Mouse (Mus musculus): Measurements from ENCODE around the gene Gbf1. TPM values are rescaled to one million over a fixed set of nuclear protein-coding genes. Genes with fewer than 3 reads are reported as not detected.

Gbf1 gene
- polyA plus RNA-seq, 1 experiment = 74.1 TPM

DNA sequence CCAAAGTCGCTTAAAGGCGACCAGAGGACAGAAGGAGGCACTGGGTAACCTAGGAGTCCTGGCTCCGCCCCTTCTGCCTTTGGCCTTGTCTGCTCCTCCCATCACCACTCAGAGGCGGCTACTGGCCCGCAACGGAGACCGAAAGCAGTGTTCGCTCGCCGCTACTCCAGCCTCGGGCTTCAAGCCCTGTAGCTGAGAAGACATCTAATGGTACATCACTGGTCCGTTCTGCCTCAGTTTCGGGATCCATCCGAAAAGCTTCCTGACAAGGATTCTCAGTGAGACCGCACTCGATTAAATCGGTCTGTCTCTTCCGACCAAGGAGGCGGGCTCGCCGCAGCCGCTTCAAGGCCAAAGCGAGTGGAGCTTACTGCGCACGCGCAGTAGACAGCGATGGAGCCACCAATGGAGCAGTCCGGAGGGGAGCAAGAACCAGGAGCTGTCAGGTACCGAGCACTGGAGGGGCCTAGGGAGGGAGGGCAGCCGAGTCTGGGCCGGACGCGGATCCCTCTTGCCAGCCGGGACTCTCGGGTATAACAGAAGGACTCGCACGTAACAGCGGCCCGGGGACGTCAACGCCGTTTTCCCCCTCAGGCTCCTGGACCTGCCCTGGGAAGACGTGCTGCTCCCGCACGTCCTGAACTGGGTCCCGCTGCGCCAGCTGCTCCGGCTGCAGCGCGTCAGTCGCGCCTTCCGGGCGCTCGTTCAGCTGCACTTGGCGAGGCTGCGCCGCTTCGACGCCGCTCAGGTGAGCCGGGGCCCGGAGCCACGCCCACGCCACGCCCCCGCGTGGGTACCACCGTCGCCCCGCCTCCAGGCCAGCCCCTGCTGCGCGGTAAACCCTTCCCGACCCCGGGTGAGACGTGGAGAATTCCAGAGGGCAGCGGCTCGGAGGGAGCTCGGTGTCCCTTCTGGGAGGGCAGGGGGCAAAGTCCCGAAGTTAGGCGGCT, 176.0 kb downstream of the Gbf1 start, which contains the start of gene Fbxl15:
Gene Fbxl15, plus strand, starts transcription at position 104 of the 950 bp plus-strand sequence.
- TF ChIP-seq POLR2A (IDR thresholded peaks at IDR 0.05; ENCODE audit: extremely low read depth, insufficient read depth, low read length) = peak; percentile 77; the same call in 1 of the 2 replicates
- no peak for TF ChIP-seq CTCF (IDR thresholded peaks at IDR 0.05; ENCODE audit: extremely low read depth, insufficient read depth, low read length)
- Histone ChIP-seq H3K4me3 (ENCODE audit: insufficient read depth, low read length) (peak within 1 kb of the TSS; percentile 67), H3K27ac (ENCODE audit: insufficient read depth, low read length) (peak within 1 kb of the TSS; percentile 92), H3K4me1 (ENCODE audit: control insufficient read depth, insufficient read depth, low read length) (no peaks in the 10 kb centered on the region)

DNA sequence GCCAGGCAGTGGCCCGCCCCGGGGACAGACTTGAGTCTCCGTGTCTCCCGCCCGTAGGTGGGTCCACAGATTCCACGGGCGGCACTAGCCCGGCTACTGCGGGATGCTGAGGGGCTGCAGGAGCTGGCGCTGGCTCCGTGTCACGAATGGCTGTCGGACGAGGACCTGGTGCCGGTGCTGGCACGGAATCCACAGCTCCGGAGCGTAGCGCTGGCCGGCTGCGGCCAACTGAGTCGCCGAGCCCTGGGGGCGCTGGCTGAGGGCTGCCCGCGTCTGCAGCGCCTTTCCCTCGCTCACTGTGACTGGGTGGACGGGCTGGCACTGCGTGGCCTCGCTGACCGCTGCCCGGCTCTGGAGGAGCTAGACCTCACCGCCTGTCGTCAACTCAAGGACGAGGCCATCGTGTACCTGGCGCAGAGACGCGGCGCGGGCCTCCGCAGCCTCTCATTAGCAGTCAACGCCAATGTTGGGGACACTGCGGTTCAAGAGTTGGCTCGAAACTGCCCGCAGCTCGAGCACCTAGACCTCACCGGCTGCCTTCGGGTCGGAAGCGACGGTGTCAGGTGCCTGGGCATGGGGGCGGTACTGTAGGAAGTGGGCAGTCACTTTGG, 176.8 kb downstream of the Gbf1 start:
- H3K27ac ChIP-seq (ENCODE audit: insufficient read depth, low read length) = peak overlapping the region; percentile 92
- no peaks in the 10 kb centered on the region for H3K4me1 ChIP-seq (ENCODE audit: control insufficient read depth, insufficient read depth, low read length)
- peak overlapping the region; percentile 67 for H3K4me3 ChIP-seq (ENCODE audit: insufficient read depth, low read length)
- TF ChIP-seq POLR2A (IDR thresholded peaks at IDR 0.05; ENCODE audit: extremely low read depth, insufficient read depth, low read length) (no peak), CTCF (IDR thresholded peaks at IDR 0.05; ENCODE audit: extremely low read depth, insufficient read depth, low read length) (no peak)

DNA sequence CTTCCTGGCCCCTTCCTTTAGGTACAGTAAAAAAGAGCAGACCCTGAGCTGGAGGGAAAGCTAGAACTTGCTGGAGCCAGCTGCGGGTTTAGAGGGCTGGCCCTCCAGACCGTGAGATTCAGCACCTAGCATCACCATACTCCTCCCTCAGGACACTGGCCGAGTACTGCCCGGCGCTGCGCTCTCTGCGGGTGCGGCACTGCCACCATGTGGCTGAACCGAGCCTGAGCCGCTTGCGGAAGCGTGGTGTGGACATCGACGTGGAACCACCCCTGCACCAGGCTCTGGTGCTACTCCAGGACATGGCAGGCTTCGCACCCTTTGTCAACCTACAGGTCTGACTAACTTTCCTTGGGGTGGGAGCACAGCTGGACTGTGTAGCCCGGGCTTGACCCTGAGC, 177.6 kb downstream of the Gbf1 start:
- Histone ChIP-seq H3K4me3 (ENCODE audit: insufficient read depth, low read length) (no peak overlapping the region; the same call in 1 of the 2 replicates), H3K27ac (ENCODE audit: insufficient read depth, low read length) (no peak overlapping the region)
- TF ChIP-seq POLR2A (IDR thresholded peaks at IDR 0.05; ENCODE audit: extremely low read depth, insufficient read depth, low read length) (peak; percentile 50; the same call in 1 of the 2 replicates), CTCF (IDR thresholded peaks at IDR 0.05; ENCODE audit: extremely low read depth, insufficient read depth, low read length) (peak; percentile 67)

DNA sequence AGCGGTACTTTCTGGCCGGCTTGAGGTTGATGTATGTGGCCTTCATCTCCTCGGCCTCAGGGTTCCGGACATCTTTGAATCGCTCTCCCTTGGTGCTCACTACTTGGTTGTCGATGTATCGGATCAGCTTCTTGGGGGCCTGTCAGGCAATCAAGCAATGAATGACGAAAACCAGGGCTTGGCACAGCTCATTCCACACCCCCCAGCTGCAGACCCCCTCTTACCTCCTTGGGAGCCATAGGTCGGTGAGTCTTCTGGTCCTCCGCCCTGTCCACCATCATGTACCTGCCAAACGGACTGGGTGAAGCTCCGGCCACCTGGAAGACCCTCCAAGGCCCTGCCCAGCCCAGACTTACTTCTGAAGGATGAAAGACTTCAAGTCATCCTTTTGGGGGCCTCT, 178.4 kb downstream of the Gbf1 start:
- TF ChIP-seq CTCF (IDR thresholded peaks at IDR 0.05; ENCODE audit: extremely low read depth, insufficient read depth, low read length) = no peak
- TF ChIP-seq POLR2A (IDR thresholded peaks at IDR 0.05; ENCODE audit: extremely low read depth, insufficient read depth, low read length) = no peak
- Histone ChIP-seq H3K27ac (ENCODE audit: insufficient read depth, low read length) (no peak overlapping the region), H3K4me1 (ENCODE audit: control insufficient read depth, insufficient read depth, low read length) (no peaks in the 10 kb centered on the region), H3K4me3 (ENCODE audit: insufficient read depth, low read length) (no peak overlapping the region)

More for the DNA sequence above, 177.6 kb downstream of the Gbf1 start:
- H3K4me1 ChIP-seq (ENCODE audit: control insufficient read depth, insufficient read depth, low read length) = no peaks in the 10 kb centered on the region

DNA sequence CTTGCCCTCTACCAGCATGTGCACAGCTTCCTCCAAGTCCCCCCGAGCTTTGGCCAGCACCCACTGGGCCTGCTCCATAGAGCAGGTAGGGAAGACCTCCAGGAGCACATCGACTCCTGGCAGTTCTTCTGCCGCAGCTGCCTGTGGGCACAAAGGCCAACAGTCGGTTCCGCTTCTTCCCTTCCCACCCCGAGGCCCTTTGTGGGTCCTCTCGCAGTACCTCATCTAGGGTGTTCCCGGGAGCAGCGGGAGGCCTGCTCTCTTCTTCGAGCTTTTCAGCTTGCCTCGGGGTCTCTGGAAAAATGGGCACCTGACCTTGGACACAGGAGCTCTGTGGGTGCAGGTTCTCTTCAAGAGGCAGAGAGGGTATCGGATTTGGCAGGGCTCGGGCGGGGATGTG, 179.0 kb downstream of the Gbf1 start:
- Histone ChIP-seq H3K27ac (ENCODE audit: insufficient read depth, low read length) (no peak overlapping the region), H3K4me1 (ENCODE audit: control insufficient read depth, insufficient read depth, low read length) (no peaks in the 10 kb centered on the region), H3K4me3 (ENCODE audit: insufficient read depth, low read length) (no peak overlapping the region)
- TF ChIP-seq CTCF (IDR thresholded peaks at IDR 0.05; ENCODE audit: extremely low read depth, insufficient read depth, low read length) = no peak
- TF ChIP-seq POLR2A (IDR thresholded peaks at IDR 0.05; ENCODE audit: extremely low read depth, insufficient read depth, low read length) = no peak

DNA sequence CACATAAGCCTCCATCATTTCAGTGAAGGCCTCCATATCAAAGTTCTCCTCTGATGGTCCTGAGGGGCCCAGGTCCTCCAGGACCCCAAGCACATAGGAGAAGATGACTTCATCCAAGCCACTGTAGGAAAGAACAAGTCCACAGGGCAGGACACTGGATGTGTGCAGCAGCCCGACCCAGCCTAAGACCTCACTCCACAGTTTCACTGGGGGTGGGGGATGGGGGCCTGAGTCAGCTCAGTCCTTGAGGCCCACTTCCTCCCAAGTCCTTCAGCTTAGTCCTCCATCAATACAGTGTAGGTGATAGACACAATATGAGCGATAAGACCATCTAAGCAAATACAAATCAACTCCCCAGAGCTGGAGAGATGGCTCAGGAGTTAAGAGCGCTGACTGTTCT, 179.6 kb downstream of the Gbf1 start:
- Histone ChIP-seq H3K27ac (ENCODE audit: insufficient read depth, low read length) (no peak overlapping the region), H3K4me3 (ENCODE audit: insufficient read depth, low read length) (no peak overlapping the region), H3K4me1 (ENCODE audit: control insufficient read depth, insufficient read depth, low read length) (no peaks in the 10 kb centered on the region)
- TF ChIP-seq POLR2A (IDR thresholded peaks at IDR 0.05; ENCODE audit: extremely low read depth, insufficient read depth, low read length) (no peak), CTCF (IDR thresholded peaks at IDR 0.05; ENCODE audit: extremely low read depth, insufficient read depth, low read length) (no peak)

DNA sequence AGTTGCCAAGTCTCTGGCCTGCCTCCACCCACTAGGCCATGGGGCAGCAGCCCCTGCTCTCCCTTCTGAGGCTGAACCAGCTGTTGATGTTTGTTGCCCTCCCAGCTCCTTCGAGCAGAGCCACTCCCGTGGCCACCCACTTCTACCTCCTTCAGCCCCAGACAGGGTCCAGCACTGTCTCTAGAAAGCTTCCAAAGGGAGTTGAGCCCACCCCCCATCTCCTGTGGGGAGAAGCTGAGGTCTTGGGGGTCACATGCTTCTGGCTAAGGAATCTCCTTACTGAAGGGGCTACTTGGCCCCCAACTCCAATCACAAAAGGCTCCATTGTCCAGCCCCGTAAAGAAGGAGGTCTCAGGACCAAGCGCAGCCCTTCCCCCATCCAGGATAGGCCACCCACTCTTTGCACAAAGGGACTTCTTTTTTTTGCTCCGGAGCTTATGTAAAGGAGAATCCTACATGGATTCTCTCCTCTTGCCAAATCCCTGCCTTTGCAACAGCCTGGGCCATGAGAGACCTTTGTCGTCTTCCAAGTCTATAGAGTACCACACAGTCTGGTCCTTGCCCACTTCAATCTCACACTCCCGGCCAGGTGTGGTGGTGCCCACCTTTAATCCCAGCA, 180.5 kb downstream of the Gbf1 start:
- TF ChIP-seq POLR2A (IDR thresholded peaks at IDR 0.05; ENCODE audit: extremely low read depth, insufficient read depth, low read length) (no peak), CTCF (IDR thresholded peaks at IDR 0.05; ENCODE audit: extremely low read depth, insufficient read depth, low read length) (no peak)
- peaks cover 3% of the 10 kb centered on the region for H3K4me1 ChIP-seq (ENCODE audit: control insufficient read depth, insufficient read depth, low read length)
- no peak overlapping the region for H3K4me3 ChIP-seq (ENCODE audit: insufficient read depth, low read length)
- H3K27ac ChIP-seq (ENCODE audit: insufficient read depth, low read length) = peak overlapping the region; percentile 63; the same call in 1 of the 2 replicates

DNA sequence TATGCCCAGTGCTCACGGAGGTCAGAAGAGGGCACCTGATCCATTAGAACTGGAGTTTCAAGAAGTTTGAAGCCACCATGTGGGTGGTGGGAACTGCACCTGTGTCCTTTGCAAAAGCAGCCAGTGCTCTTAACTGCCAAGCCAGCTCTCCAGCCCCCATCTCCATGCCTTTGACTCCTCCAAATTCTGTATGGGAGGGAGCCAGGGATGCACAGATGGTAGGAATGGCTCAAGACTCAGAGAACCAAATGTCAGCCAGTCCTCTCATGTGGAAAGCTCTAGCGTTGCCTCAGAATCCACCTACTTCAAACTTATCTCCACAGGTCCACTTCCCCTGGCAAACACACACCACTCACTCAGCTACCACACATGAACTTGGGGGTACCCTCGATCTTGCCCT, 181.6 kb downstream of the Gbf1 start:
- H3K4me1 ChIP-seq (ENCODE audit: control insufficient read depth, insufficient read depth, low read length) = peaks cover 3% of the 10 kb centered on the region
- no peak for TF ChIP-seq CTCF (IDR thresholded peaks at IDR 0.05; ENCODE audit: extremely low read depth, insufficient read depth, low read length)
- no peak for TF ChIP-seq POLR2A (IDR thresholded peaks at IDR 0.05; ENCODE audit: extremely low read depth, insufficient read depth, low read length)
- no peak overlapping the region for H3K27ac ChIP-seq (ENCODE audit: insufficient read depth, low read length)
- no peak overlapping the region for H3K4me3 ChIP-seq (ENCODE audit: insufficient read depth, low read length)

Other genes with a start within 250 kb of the Gbf1 start
- 16.0 and 16.2 TPM in 2 replicates for gene Armh3, start 154.0 kb upstream of the Gbf1 start, polyA plus RNA-seq (2012; rRNA removed)
- gene Hps6, start 149.0 kb upstream of the Gbf1 start, polyA plus RNA-seq (2012; rRNA removed) = 4.9 TPM in 2 replicates
- gene Pprc1, start 107.6 kb upstream of the Gbf1 start, polyA plus RNA-seq (2012; rRNA removed) = 13.4 and 16.1 TPM in 2 replicates
- gene Ldb1, start 107.3 kb upstream of the Gbf1 start, polyA plus RNA-seq (2012; rRNA removed) = 159 and 161 TPM in 2 replicates
- 37.5 and 38.3 TPM in 2 replicates for gene Nolc1, start 76.6 kb upstream of the Gbf1 start, polyA plus RNA-seq (2012; rRNA removed)
- gene Elovl3, start 20.6 kb upstream of the Gbf1 start, polyA plus RNA-seq (2012; rRNA removed) = not detected in 2 replicates
- gene Pitx3, start 4.2 kb upstream of the Gbf1 start, polyA plus RNA-seq (2012; rRNA removed) = 0.06 TPM in 1 of 2 replicates, not detected in the other
- 2.4 and 2.8 TPM in 2 replicates for gene Nfkb2, start 151.8 kb downstream of the Gbf1 start, polyA plus RNA-seq (2012; rRNA removed)
- gene Psd, start 174.6 kb downstream of the Gbf1 start, polyA plus RNA-seq (2012; rRNA removed) = 617 and 701 TPM in 2 replicates
- 42.8 and 42.9 TPM in 2 replicates for gene Fbxl15, start 175.7 kb downstream of the Gbf1 start, polyA plus RNA-seq (2012; rRNA removed)
- gene Cuedc2, start 186.2 kb downstream of the Gbf1 start, polyA plus RNA-seq (2012; rRNA removed) = 233 and 235 TPM in 2 replicates
- 35.9 and 40.5 TPM in 2 replicates for gene Mfsd13a, start 188.6 kb downstream of the Gbf1 start, polyA plus RNA-seq (2012; rRNA removed)
- gene 2310034G01Rik, start 197.8 kb downstream of the Gbf1 start, polyA plus RNA-seq (2012; rRNA removed) = 1.7 and 2.4 TPM in 2 replicates
- 183 and 188 TPM in 2 replicates for gene Actr1a, start 243.2 kb downstream of the Gbf1 start, polyA plus RNA-seq (2012; rRNA removed)
- gene Sufu, start 244.4 kb downstream of the Gbf1 start, polyA plus RNA-seq (2012; rRNA removed) = 9.5 and 10.0 TPM in 2 replicates

Measured in cortical plate, adult 2 months (tissue).